Mouse (Mus musculus): Measurements from ENCODE around the gene Iqsec3. TPM values are rescaled to one million over a fixed set of nuclear protein-coding genes. Genes with fewer than 3 reads are reported as not detected.

Iqsec3 gene
- total RNA-seq, 2 experiments from 2014 or later: 4.3 to 5.1 TPM

GRCm38 (mm10) chr6:121454549-121455494 is 18.7 kb downstream of the Iqsec3 start:
- DNase-seq (ENCODE audit: low spot score in 2 of 2): no peak

DNA sequence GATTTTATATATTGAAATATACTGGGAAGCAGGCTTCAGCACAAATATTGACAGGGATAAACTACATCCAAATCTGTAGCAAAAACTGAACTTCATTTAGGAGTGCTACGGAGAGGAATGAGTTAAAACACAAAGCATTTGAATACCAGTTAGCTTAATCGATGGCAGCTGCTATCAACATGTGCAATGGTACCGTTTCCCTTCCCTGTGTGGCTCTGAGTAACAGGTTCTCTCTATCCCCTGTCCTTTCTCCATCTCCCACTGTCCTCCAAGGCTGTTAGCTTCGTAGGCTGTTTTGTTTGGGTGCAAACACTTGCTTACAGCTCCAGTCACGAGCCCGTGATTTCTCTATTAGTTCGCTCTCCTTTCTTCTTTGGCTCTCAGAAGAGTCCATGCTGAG is 19.7 kb downstream of the Iqsec3 start:
- DNase-seq (ENCODE audit: low spot score in 2 of 2): no peak

- no peak for DNase-seq (ENCODE audit: low spot score in 2 of 2)
These were observed 21.8 kb downstream of the Iqsec3 start for GRCm38 (mm10) chr6:121451703-121452102.

DNA sequence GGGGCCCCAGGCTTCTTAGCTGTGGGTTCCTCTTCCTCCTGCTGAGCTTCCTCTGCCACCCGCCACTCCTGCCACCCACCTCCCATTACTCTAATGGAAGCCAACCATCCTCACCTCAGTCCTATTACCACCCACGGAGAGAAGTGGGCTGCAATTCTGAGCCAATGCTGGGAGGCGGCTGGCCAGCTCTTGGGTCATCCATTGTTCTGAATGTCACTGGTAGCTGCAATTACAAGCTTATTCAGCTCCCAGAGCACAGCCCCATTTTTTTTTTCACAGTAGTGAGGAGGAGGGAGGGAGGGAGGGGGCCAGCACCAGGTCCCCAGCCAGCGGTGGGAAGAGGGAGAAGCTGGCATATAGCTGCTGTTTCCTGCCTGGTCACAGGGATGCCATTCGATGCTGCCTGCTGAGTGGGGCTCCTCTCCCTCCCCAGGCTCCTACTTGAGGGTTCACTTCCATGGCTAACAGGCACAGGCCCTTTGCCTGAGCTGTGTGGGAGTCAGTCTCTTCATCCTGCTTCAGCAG is 32.7 kb downstream of the Iqsec3 start:
- DNase-seq (ENCODE audit: low spot score in 2 of 2): no peak

DNA sequence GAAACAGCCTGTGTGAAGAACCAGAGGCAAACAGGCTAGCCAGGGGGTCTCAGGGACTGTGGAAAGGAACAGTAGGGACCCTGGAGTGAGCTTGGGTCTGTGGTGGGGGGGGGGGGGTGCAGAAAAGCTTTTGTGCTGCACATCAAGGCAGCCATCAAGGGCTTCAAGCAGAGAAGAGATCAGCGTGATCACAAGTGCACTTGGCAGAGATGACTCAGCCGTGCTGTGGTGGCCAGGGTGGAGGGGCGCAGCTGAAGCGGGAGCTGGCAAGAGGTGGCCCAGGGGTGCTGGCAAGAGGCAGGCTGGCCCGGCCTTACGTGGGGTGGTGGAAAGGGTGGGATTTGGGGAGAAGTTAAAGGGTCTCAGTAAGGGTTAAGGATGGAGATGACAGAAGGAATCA is 48.6 kb downstream of the Iqsec3 start:
- DNase-seq (ENCODE audit: low spot score in 2 of 2): no peak

DNA sequence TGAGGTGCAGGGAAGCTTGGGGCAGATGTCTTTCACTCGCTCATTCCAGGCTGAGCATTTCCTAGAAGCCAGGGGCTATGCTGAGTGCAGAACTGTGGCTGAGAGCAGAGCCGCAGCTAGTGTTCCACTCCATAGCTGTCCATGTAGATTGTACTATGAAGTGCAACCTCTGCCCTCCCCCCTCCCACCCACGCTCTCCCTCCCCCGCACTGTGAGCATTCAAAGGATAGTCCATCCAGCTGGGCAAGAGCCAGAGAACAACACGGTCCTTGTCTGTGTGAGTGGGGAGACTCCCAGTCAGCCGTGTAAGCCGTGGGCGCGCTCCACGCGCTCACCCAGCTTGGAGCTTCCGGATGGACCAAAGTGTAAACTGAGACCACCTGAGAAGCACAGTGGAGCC is 49.1 kb downstream of the Iqsec3 start:
- no peak for DNase-seq (ENCODE audit: low spot score in 2 of 2)

GRCm38 (mm10) chr6:121412558-121413297 is 60.8 kb downstream of the Iqsec3 start:
- DNase-seq (ENCODE audit: low spot score in 2 of 2): no peak

- no peak for DNase-seq (ENCODE audit: low spot score in 2 of 2)
These were observed 65.9 kb downstream of the Iqsec3 start for GRCm38 (mm10) chr6:121407571-121408011.

- DNase-seq (ENCODE audit: low spot score in 2 of 2): no peak
These were observed 68.2 kb downstream of the Iqsec3 start for GRCm38 (mm10) chr6:121405311-121405710.

- no peak for DNase-seq (ENCODE audit: low spot score in 2 of 2)
These were observed 70.7 kb downstream of the Iqsec3 start for GRCm38 (mm10) chr6:121402661-121403244.

DNA sequence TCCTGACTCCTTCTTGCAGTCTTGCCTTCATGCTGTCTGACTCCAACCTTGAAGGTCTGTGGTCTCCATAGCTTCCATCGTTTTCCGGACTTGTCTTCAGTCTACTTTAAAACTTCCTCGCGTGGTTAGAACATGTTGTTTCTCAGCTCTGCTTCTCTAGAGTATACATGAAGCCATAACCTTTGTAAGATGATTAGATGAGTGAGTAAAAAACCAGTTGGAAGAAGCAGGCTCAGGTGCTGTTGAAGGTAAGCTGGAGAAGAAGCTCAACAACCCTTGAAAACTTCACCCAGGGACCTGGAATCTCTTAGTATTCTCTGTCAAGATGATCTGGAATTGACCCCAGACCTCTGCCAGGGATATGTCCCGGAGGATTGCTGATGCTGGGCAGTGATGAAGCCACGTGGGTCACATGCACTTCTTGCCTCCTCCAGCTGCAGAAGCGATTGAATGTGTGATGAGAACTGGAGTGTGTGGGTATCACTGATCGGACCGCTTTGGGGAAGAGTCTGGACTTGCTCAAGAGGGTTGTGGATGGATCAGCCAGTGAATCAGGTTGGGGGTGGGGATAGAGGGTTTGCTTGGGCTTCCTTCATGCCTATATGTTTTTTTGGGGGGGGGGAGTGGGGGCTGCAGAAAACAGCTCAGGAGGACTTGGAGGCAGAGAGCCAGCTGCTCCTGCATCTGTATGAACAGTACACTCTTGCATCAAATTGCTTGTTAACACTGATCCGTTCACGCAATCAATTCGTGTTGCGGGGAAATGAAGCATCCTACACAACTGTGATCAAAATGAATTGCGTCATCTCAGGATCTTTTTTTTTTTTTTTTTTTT is 71.4 kb downstream of the Iqsec3 start:
- no peak for DNase-seq (ENCODE audit: low spot score in 2 of 2)

- no peak for DNase-seq (ENCODE audit: low spot score in 2 of 2)
These were observed 72.3 kb downstream of the Iqsec3 start for GRCm38 (mm10) chr6:121401140-121401539.

- DNase-seq (ENCODE audit: low spot score in 2 of 2): no peak
These were observed 80.7 kb downstream of the Iqsec3 start for GRCm38 (mm10) chr6:121392610-121393252.

DNA sequence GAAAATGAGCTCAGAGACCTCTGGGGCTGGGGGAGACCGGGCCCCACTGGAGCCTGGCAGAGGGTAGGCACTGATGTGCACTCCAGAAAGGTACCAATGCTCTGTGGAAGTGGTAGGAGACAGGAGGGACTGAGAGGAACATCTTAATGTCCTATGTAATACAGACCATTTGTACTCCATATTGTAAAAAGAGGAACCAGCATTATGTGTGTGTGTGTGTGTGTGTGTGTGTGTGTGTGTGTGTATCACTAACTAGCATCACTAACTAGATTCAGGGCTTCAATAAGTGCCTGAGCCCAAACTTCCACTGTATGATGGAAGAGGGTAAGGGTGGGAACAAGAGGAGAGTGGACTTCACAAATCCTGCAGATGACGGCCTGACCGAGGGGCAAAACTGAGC is 88.1 kb downstream of the Iqsec3 start:
- DNase-seq (ENCODE audit: low spot score in 2 of 2): no peak

GRCm38 (mm10) chr6:121382071-121382470 is 91.4 kb downstream of the Iqsec3 start:
- DNase-seq (ENCODE audit: low spot score in 2 of 2): no peak

- no peak for DNase-seq (ENCODE audit: low spot score in 2 of 2)
These were observed 92.9 kb downstream of the Iqsec3 start for GRCm38 (mm10) chr6:121380576-121380975.

- DNase-seq (ENCODE audit: low spot score in 2 of 2): no peak
These were observed 95.2 kb downstream of the Iqsec3 start for GRCm38 (mm10) chr6:121378256-121378655.

DNA sequence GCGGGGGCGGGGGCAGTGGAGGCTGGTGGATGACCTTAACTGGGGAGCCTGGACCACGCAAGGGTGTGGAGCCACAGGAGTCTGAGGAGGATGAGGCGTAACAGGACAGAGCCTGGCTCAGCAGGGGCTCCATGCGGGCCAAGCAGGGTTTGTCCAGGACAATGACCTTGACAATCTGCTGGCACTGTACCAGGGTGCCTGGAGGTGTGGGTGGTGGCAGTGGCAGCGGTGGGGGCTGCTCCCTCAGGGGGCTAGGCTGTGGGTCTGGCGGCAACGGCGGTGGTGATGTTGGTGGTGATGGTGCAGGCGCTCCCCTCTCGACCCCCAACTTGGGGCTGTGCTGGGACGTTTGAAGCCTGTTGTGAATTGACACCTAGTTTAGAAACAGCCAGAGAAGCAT is 97.3 kb downstream of the Iqsec3 start:
- DNase-seq (ENCODE audit: low spot score in 2 of 2): no peak

GRCm38 (mm10) chr6:121371197-121371980 is 102.1 kb downstream of the Iqsec3 start:
- no peak for DNase-seq (ENCODE audit: low spot score in 2 of 2)
